Mouse (Mus musculus): ENCODE results near the gene Pbx1.
"Not testable (repeated sequence)": the region's sequence is repeated elsewhere in the genome, so short reads cannot be mapped to it uniquely, and the experiment has no call there.

Gene Pbx1

GRCm38 (mm10) chr1:168432232-168432280, at the start of gene Pbx1:
TSS of gene Pbx1 (minus strand) at chr1:168432270.
- not testable (repeated sequence) for DNase-seq (ENCODE audit: low spot score in 2 of 2)

GRCm38 (mm10) chr1:168479626-168480025, 47.6 kb upstream of the Pbx1 start:
- DNase-seq (ENCODE audit: low spot score in 2 of 2) = no peak

- no peak for DNase-seq (ENCODE audit: low spot score in 2 of 2)
These were observed 46.8 kb upstream of the Pbx1 start for GRCm38 (mm10) chr1:168478829-168479228.

GRCm38 (mm10) chr1:168476917-168477316, 44.8 kb upstream of the Pbx1 start:
- DNase-seq (ENCODE audit: low spot score in 2 of 2) = no peak

GRCm38 (mm10) chr1:168476216-168476897, 44.3 kb upstream of the Pbx1 start:
- DNase-seq (ENCODE audit: low spot score in 2 of 2) = no peak

- no peak for DNase-seq (ENCODE audit: low spot score in 2 of 2)
These were observed 43.6 kb upstream of the Pbx1 start for GRCm38 (mm10) chr1:168475579-168476208.

- DNase-seq (ENCODE audit: low spot score in 2 of 2) = peak; percentile 42 to 48
These were observed 41.4 kb upstream of the Pbx1 start for GRCm38 (mm10) chr1:168473255-168474069.

- no peak for DNase-seq (ENCODE audit: low spot score in 2 of 2)
These were observed 40.6 kb upstream of the Pbx1 start for GRCm38 (mm10) chr1:168472545-168473254.

- DNase-seq (ENCODE audit: low spot score in 2 of 2) = no peak
These were observed 27.4 kb upstream of the Pbx1 start for GRCm38 (mm10) chr1:168459426-168459825.

GRCm38 (mm10) chr1:168457191-168457747, 25.2 kb upstream of the Pbx1 start:
- no peak for DNase-seq (ENCODE audit: low spot score in 2 of 2)

- no peak for DNase-seq (ENCODE audit: low spot score in 2 of 2)
These were observed 23.1 kb upstream of the Pbx1 start for GRCm38 (mm10) chr1:168455178-168455577.

GRCm38 (mm10) chr1:168433671-168434070, 1.6 kb upstream of the Pbx1 start:
- DNase-seq (ENCODE audit: low spot score in 2 of 2) = no peak

GRCm38 (mm10) chr1:168432281-168432725, 233 bp upstream of the Pbx1 start:
- peak; percentile 98 to 99 for DNase-seq (ENCODE audit: low spot score in 2 of 2)

- no peak for DNase-seq (ENCODE audit: low spot score in 2 of 2)
These were observed 299 bp downstream of the Pbx1 start for GRCm38 (mm10) chr1:168431711-168432231.

GRCm38 (mm10) chr1:168430868-168431710, 981 bp downstream of the Pbx1 start:
- DNase-seq (ENCODE audit: low spot score in 2 of 2) = peak; percentile 54 to 56

GRCm38 (mm10) chr1:168429856-168430644, 2.0 kb downstream of the Pbx1 start:
- DNase-seq (ENCODE audit: low spot score in 2 of 2) = no peak

GRCm38 (mm10) chr1:168429406-168429805, 2.7 kb downstream of the Pbx1 start:
- no peak for DNase-seq (ENCODE audit: low spot score in 2 of 2)

- DNase-seq (ENCODE audit: low spot score in 2 of 2) = no peak
These were observed 3.8 kb downstream of the Pbx1 start for GRCm38 (mm10) chr1:168428255-168428654.

- peak in 1 of 2 experiments; percentile 21 for DNase-seq (ENCODE audit: low spot score in 2 of 2)
These were observed 4.5 kb downstream of the Pbx1 start for GRCm38 (mm10) chr1:168427596-168427995.

GRCm38 (mm10) chr1:168426900-168427299, 5.2 kb downstream of the Pbx1 start:
- DNase-seq (ENCODE audit: low spot score in 2 of 2) = peak in 1 of 2 experiments; percentile 24
